ENCODE assay signal across 16 mouse cellular contexts in the genomic region with DNA sequence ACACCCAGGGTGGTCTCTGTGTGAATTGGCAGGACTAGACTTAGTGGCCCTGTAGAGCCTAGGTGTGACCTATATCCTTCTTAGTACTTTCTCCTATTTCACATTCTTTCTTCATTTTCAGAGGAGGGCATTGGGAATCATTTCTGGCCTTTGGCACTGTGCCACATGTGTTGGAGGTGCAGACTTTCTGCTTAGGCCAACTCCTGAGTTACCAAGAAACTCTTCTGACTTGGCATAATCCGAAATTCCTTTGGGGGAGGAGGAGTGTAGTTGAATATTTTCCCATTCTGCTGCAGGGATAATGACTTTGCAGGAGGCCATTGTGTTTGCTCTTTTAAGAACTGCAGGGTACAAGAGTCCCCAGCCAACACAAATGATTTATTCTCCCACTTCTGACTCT. TPM values are rescaled to one million over a fixed set of nuclear protein-coding genes. Genes with fewer than 3 reads are reported as not detected.
DNase-seq lines count a peak whose midpoint lies in the region; ATAC-seq and TF ChIP-seq lines count a peak whose summit lies in the region.
"Had no signal": no experiment of that assay in that cellular context is flagged by ENCODE, and none has a peak within 500 bp of the region (broad histone marks: within the 10 kb centered on the region; RNA-seq: fewer than 3 reads in every experiment).

No protein-coding gene starts in this region.

- H3K9ac ChIP-seq in hindbrain, postnatal 0 days (replicated peaks; ENCODE audit: low read length) = no peak overlapping the region
- H3K9ac ChIP-seq in hindbrain, embryonic 12.5 days = no peak overlapping the region
- H3K9ac ChIP-seq: forebrain, embryonic 13.5 days had no signal

- no peaks in the 10 kb centered on the region for H3K4me1 ChIP-seq in hindbrain, postnatal 0 days (ENCODE audit: insufficient read depth, low read length)
- H3K4me1 ChIP-seq in hindbrain, embryonic 12.5 days = no peaks in the 10 kb centered on the region
- H3K4me1 ChIP-seq: forebrain, embryonic 13.5 days; megakaryocyte, embryonic 14.5 days had no signal

- 22% methylated on average over 1 of the region's 1 CpGs for WGBS in hindbrain, postnatal 0 days
- WGBS in hindbrain, embryonic 12.5 days = 13% methylated on average over 1 of the region's 1 CpGs

- ATAC-seq in hindbrain, postnatal 0 days = no peak
- ATAC-seq in hindbrain, embryonic 12.5 days (ENCODE audit: low FRiP score) = no peak
- ATAC-seq: forebrain, embryonic 13.5 days had no signal

- no peaks in the 10 kb centered on the region for H3K27me3 ChIP-seq in hindbrain, postnatal 0 days (ENCODE audit: insufficient read depth, low read length)
- no peaks in the 10 kb centered on the region for H3K27me3 ChIP-seq in hindbrain, embryonic 12.5 days
- H3K27me3 ChIP-seq: forebrain, embryonic 13.5 days had no signal

- H3K9me3 ChIP-seq in hindbrain, postnatal 0 days (ENCODE audit: low read length) = no peaks in the 10 kb centered on the region
- H3K9me3 ChIP-seq in hindbrain, embryonic 12.5 days (replicated peaks) = no peaks in the 10 kb centered on the region
- H3K9me3 ChIP-seq: forebrain, embryonic 13.5 days; G1E; megakaryocyte, embryonic 14.5 days had no signal

- no peak overlapping the region for H3K4me2 ChIP-seq in hindbrain, postnatal 0 days (ENCODE audit: low read depth, low read length)
- H3K4me2 ChIP-seq in hindbrain, embryonic 12.5 days (replicated peaks) = no peak overlapping the region
- H3K4me2 ChIP-seq: forebrain, embryonic 13.5 days had no signal

- H3K36me3 ChIP-seq in hindbrain, postnatal 0 days (ENCODE audit: insufficient read depth, low read length) = no peaks in the 10 kb centered on the region
- H3K36me3 ChIP-seq in hindbrain, embryonic 12.5 days = no peaks in the 10 kb centered on the region
- H3K36me3 ChIP-seq: G1E had no signal

- TF ChIP-seq CTCF in hindbrain, postnatal 0 days (IDR thresholded peaks at IDR 0.05; ENCODE audit: low read depth) = no peak

- H3K4me3 ChIP-seq in hindbrain, postnatal 0 days (ENCODE audit: low read length) = no peak overlapping the region
- H3K4me3 ChIP-seq in hindbrain, embryonic 12.5 days = no peak overlapping the region
- H3K4me3 ChIP-seq: forebrain, embryonic 13.5 days; megakaryocyte, embryonic 14.5 days had no signal

- peak; percentile 10 for DNase-seq in adrenal gland, adult 2 months
- no peak for DNase-seq in adrenal gland, postnatal 4 days (ENCODE audit: low spot score in 2 of 2)
- DNase-seq in hindbrain, postnatal 0 days (ENCODE audit: low spot score) = peak; percentile 24
- peak; percentile 43 for DNase-seq in NIH3T3 (ENCODE audit: low read depth)
- DNase-seq in kidney, postnatal 10 days = peak; percentile 62
- no peak for DNase-seq in gastrocnemius, adult 8-10 months (ENCODE audit: low spot score in 2 of 2)
- DNase-seq in urinary bladder, adult 2 months (ENCODE audit: low spot score) = no peak
- DNase-seq: embryo, embryonic 11 days; gastrocnemius, postnatal 25 days; layer of hippocampus, adult 9-11 months; liver had no signal

- no peak overlapping the region for H3K27ac ChIP-seq in hindbrain, postnatal 0 days
- H3K27ac ChIP-seq in hindbrain, embryonic 12.5 days = no peak overlapping the region
- H3K27ac ChIP-seq: forebrain, embryonic 13.5 days; stomach, postnatal 0 days had no signal

RNA-seq across cellular contexts. Expression of a gene that starts 19.6 kb away (rescaled TPM):
- 10 to 100 TPM; 87.9 to 88.8 TPM for total RNA-seq in adrenal gland, adult 2 months (2021)
- 86.9 and 102 TPM in 2 replicates for polyA plus RNA-seq in adrenal gland, adult 2 months (2012; rRNA removed)
- 10 to 100 TPM; 62.8 to 63.4 TPM for total RNA-seq in adrenal gland, postnatal 4 days (2021)
- 92.9 and 115 TPM in 2 replicates for total RNA-seq in hindbrain, postnatal 0 days (2014; rRNA removed)
- polyA plus RNA-seq in hindbrain, postnatal 0 days (2015; fragmentation: Nextera tagmentation; extraction: Ambion mirVana) = 107 and 113 TPM in 2 replicates
- polyA plus RNA-seq in hindbrain, embryonic 12.5 days (2016; fragmentation: Nextera tagmentation; extraction: Ambion mirVana) = 63.9 and 71.8 TPM in 2 replicates
- 10 to 100 TPM; 31.5 to 56.6 (median 35.3) TPM for total RNA-seq in gastrocnemius, adult 8-10 months (2022)
- 59.4 and 64.1 TPM in 2 replicates for polyA plus RNA-seq in urinary bladder, adult 2 months (2012; rRNA removed)

Comparison
In these comparisons a context has a peak if more than half of its experiments do, and no peak if none do; other contexts are left out.
1. DNase-seq: peak in adrenal gland, adult 2 months (single experiment), hindbrain, postnatal 0 days (single experiment), NIH3T3 (single experiment) and kidney, postnatal 10 days (single experiment); none in adrenal gland, postnatal 4 days (0 of 2), gastrocnemius, adult 8-10 months (0 of 2) and urinary bladder, adult 2 months (single experiment).